Mouse (Mus musculus): ENCODE measurements around the gene Gm49325.

- TF ChIP-seq CTCF (IDR thresholded peaks at IDR 0.05; ENCODE audit: borderline replicate concordance, control insufficient read depth, extremely low read depth, insufficient read depth, low read length, poor library complexity), result peak; percentile 85
- TF ChIP-seq POLR2A (IDR thresholded peaks at IDR 0.05; ENCODE audit: control insufficient read depth, extremely low read depth, insufficient read depth, low read length, poor library complexity), result 0 out of 2 replicates have a peak, but pooled peaks have one; percentile 14
These were observed 15.2 kb upstream of the Gm49325 start for GRCm38 (mm10) chr10:77590812-77591211.

All from thymus, adult 2 months (tissue).